ENCODE assay signal across 37 mouse cellular contexts in genomic region chr16:44421735-44422134, GRCm38 (mm10). TPM values are rescaled to one million over a fixed set of nuclear protein-coding genes. Genes with fewer than 3 reads are reported as not detected.
"Had no signal": no experiment of that assay in that cellular context is flagged by ENCODE, and none has a peak within 500 bp of the region (broad histone marks: within the 10 kb centered on the region; RNA-seq: fewer than 3 reads in every experiment).

No protein-coding gene starts in this region.

- H3K4me2 ChIP-seq: heart, embryonic 11.5 days; heart, embryonic 12.5 days; heart, embryonic 13.5 days; heart, embryonic 15.5 days; hindbrain, embryonic 12.5 days; hindbrain, embryonic 13.5 days; hindbrain, embryonic 14.5 days; hindbrain, embryonic 15.5 days; intestine, embryonic 15.5 days; kidney, embryonic 15.5 days had no signal

- H3K4me1 ChIP-seq: hindbrain, embryonic 10.5 days; hindbrain, embryonic 12.5 days; hindbrain, embryonic 13.5 days; intestine, embryonic 15.5 days; kidney, embryonic 15.5 days had no signal

- DNase-seq: heart, postnatal 10 days; heart, postnatal 14 days; heart, postnatal 36 days; heart, postnatal 4 days; kidney, adult 11 months; kidney, adult 18-20 months; kidney, adult 2 months; kidney, adult 8-10 months; kidney, adult 9 months; kidney, postnatal 10 days; kidney, postnatal 14 days; kidney, postnatal 25 days; kidney, postnatal 36 days; kidney, postnatal 4 days; layer of hippocampus, adult 9-11 months; layer of hippocampus, postnatal 36 days had no signal

- H3K9me3 ChIP-seq: heart, embryonic 10.5 days; heart, embryonic 12.5 days; heart, embryonic 13.5 days; heart, embryonic 15.5 days; hindbrain, embryonic 10.5 days; hindbrain, embryonic 12.5 days; hindbrain, embryonic 13.5 days; hindbrain, embryonic 15.5 days; intestine, embryonic 15.5 days; kidney, embryonic 15.5 days had no signal

- H3K27ac ChIP-seq: heart, embryonic 10.5 days; heart, embryonic 13.5 days; heart, embryonic 15.5 days; hindbrain, embryonic 10.5 days; hindbrain, embryonic 12.5 days; hindbrain, embryonic 13.5 days; hindbrain, embryonic 14.5 days; hindbrain, embryonic 15.5 days; hindbrain, postnatal 0 days; intestine, embryonic 15.5 days; kidney, embryonic 15.5 days; kidney, postnatal 0 days; layer of hippocampus, adult 2 months had no signal

- H3K36me3 ChIP-seq: heart, embryonic 10.5 days; heart, embryonic 12.5 days; heart, embryonic 13.5 days; heart, embryonic 15.5 days; hindbrain, embryonic 10.5 days; hindbrain, embryonic 12.5 days; hindbrain, embryonic 13.5 days; hindbrain, embryonic 15.5 days; intestine, embryonic 15.5 days; kidney, embryonic 15.5 days had no signal

- H3K27me3 ChIP-seq: heart, embryonic 12.5 days; heart, embryonic 13.5 days; heart, embryonic 15.5 days; hindbrain, embryonic 12.5 days; hindbrain, embryonic 13.5 days; hindbrain, embryonic 15.5 days; intestine, embryonic 15.5 days; kidney, embryonic 15.5 days had no signal

- H3K9ac ChIP-seq: heart, embryonic 12.5 days; heart, embryonic 13.5 days; heart, embryonic 15.5 days; hindbrain, embryonic 12.5 days; hindbrain, embryonic 13.5 days; hindbrain, embryonic 14.5 days; hindbrain, embryonic 15.5 days; intestine, embryonic 15.5 days; kidney, embryonic 15.5 days had no signal

- H3K4me3 ChIP-seq: heart, embryonic 10.5 days; heart, embryonic 12.5 days; heart, embryonic 13.5 days; heart, embryonic 15.5 days; hindbrain, embryonic 10.5 days; hindbrain, embryonic 12.5 days; hindbrain, embryonic 13.5 days; hindbrain, embryonic 15.5 days; intestine, embryonic 15.5 days; kidney, embryonic 15.5 days; layer of hippocampus, adult 2 months had no signal

RNA-seq across cellular contexts. Expression of gene Cfap44, which starts 27.1 kb away (rescaled TPM):
- total RNA-seq: heart, postnatal 10 days; heart, postnatal 25 days; heart, postnatal 36 days; heart, postnatal 4 days; hematopoietic stem cell, adult 5-6 weeks had no signal
- polyA plus RNA-seq: heart, embryonic 13.5 days; heart, postnatal 0 days; inflammation-experienced regulatory T-cells, adult 6 months; intestine, postnatal 0 days; large intestine, adult 2 months had no signal
